Mouse (Mus musculus) liver, adult 2 months (tissue): ENCODE data around the gene Ntm.

Experiments used
- CTCF ChIP-seq: fragments of 200-500 bp; IDR thresholded peaks from 2 replicates; pipeline ENCODE4 v1.5.1; 2011; ENCODE audit warnings: low read depth, low read length, control low read depth
- POLR2A ChIP-seq: fragments of 200-500 bp; IDR thresholded peaks from 2 replicates; pipeline ENCODE4 v1.6.1; 2011; ENCODE audit warnings: low read length, control low read depth; ENCODE audit not compliant: insufficient read depth; ENCODE audit errors: extremely low read depth

- TF ChIP-seq CTCF (no peak), POLR2A (no peak)
These were observed 858.9 kb downstream of the Ntm start for GRCm38 (mm10) chr9:29103993-29104392.
